In genomic region chr15:92580742-92581383, GRCm38 (mm10) we compare ENCODE assay signal across 15 mouse cellular contexts.
DNase-seq lines count a peak whose midpoint lies in the region; ATAC-seq and TF ChIP-seq lines count a peak whose summit lies in the region.
"Had no signal": no experiment of that assay in that cellular context is flagged by ENCODE, and none has a peak within 500 bp of the region (broad histone marks: within the 10 kb centered on the region; RNA-seq: fewer than 3 reads in every experiment).

No protein-coding gene starts in this region.

- WGBS in hindbrain, embryonic 13.5 days: 44% methylated on average over 9 of the region's 9 CpGs
- 81% methylated on average over 9 of the region's 9 CpGs for WGBS in hindbrain, embryonic 10.5 days
- WGBS in forebrain, embryonic 14.5 days: 27% methylated on average over 9 of the region's 9 CpGs
- 30% methylated on average over 9 of the region's 9 CpGs for WGBS in limb, embryonic 13.5 days
- WGBS in neural tube, embryonic 14.5 days: 20% methylated on average over 9 of the region's 9 CpGs
- WGBS in thymus, adult 2 months: 90% methylated on average over 9 of the region's 9 CpGs
- WGBS in liver, embryonic 11.5 days: 82% methylated on average over 9 of the region's 9 CpGs

- no peaks in the 10 kb centered on the region for H3K36me3 ChIP-seq in hindbrain, embryonic 13.5 days
- no peaks in the 10 kb centered on the region for H3K36me3 ChIP-seq in hindbrain, embryonic 10.5 days
- H3K36me3 ChIP-seq in forebrain, embryonic 14.5 days (ENCODE audit: control insufficient read depth, insufficient read depth, low read length): no peaks in the 10 kb centered on the region
- no peaks in the 10 kb centered on the region for H3K36me3 ChIP-seq in limb, embryonic 13.5 days
- H3K36me3 ChIP-seq in neural tube, embryonic 14.5 days (ENCODE audit: control insufficient read depth, insufficient read depth, low read length): no peaks in the 10 kb centered on the region
- no peaks in the 10 kb centered on the region for H3K36me3 ChIP-seq in thymus, adult 2 months (ENCODE audit: control insufficient read depth, insufficient read depth, low read length)
- no peaks in the 10 kb centered on the region for H3K36me3 ChIP-seq in liver, embryonic 11.5 days (ENCODE audit: control insufficient read depth, insufficient read depth, low read length)

- 0 out of 2 replicates have a peak overlapping the region, but pooled peaks have one; percentile 16 for H3K4me2 ChIP-seq in hindbrain, embryonic 13.5 days
- peak overlapping the region; percentile 21; the same call in 1 of the 2 replicates for H3K4me2 ChIP-seq in forebrain, embryonic 14.5 days (ENCODE audit: low read length)
- H3K4me2 ChIP-seq in limb, embryonic 13.5 days (replicated peaks): 0 out of 2 replicates have a peak overlapping the region, but pooled peaks have one; percentile 11
- H3K4me2 ChIP-seq in neural tube, embryonic 14.5 days (ENCODE audit: low read depth, low read length): peak overlapping the region; percentile 4; the same call in 1 of the 2 replicates
- H3K4me2 ChIP-seq in liver, embryonic 11.5 days: no peak overlapping the region

- H3K27me3 ChIP-seq in hindbrain, embryonic 13.5 days: 0 out of 2 replicates have a peak, but pooled peaks cover 3% of the 10 kb centered on the region
- peaks cover 3% of the 10 kb centered on the region; the same call in 1 of the 2 replicates for H3K27me3 ChIP-seq in hindbrain, embryonic 10.5 days (ENCODE audit: insufficient read depth, poor library complexity, severe bottlenecking)
- H3K27me3 ChIP-seq in forebrain, embryonic 14.5 days (replicated peaks; ENCODE audit: control insufficient read depth, insufficient read depth, low read length): no peaks in the 10 kb centered on the region
- H3K27me3 ChIP-seq in limb, embryonic 13.5 days: 0 out of 2 replicates have a peak, but pooled peaks cover 3% of the 10 kb centered on the region
- no peaks in the 10 kb centered on the region for H3K27me3 ChIP-seq in neural tube, embryonic 14.5 days (ENCODE audit: control insufficient read depth, insufficient read depth, low read length)
- H3K27me3 ChIP-seq in thymus, adult 2 months (ENCODE audit: control insufficient read depth, insufficient read depth, low read length): no peaks in the 10 kb centered on the region
- no peaks in the 10 kb centered on the region for H3K27me3 ChIP-seq in liver, embryonic 11.5 days (replicated peaks; ENCODE audit: control insufficient read depth, insufficient read depth, low read length)

- peak overlapping the region; percentile 75 for H3K27ac ChIP-seq in hindbrain, embryonic 13.5 days
- no peak overlapping the region for H3K27ac ChIP-seq in hindbrain, embryonic 10.5 days
- no peak overlapping the region; the same call in 1 of the 2 replicates for H3K27ac ChIP-seq in forebrain, embryonic 14.5 days (ENCODE audit: low read depth, low read length)
- no peak overlapping the region for H3K27ac ChIP-seq in limb, embryonic 13.5 days
- peak overlapping the region; percentile 36 for H3K27ac ChIP-seq in neural tube, embryonic 14.5 days (ENCODE audit: low read depth, low read length)
- no peak overlapping the region for H3K27ac ChIP-seq in thymus, adult 2 months (ENCODE audit: control insufficient read depth, insufficient read depth, low read length)
- H3K27ac ChIP-seq in liver, embryonic 11.5 days (ENCODE audit: low read depth, low read length): no peak overlapping the region

- H3K9me3 ChIP-seq in hindbrain, embryonic 13.5 days: no peaks in the 10 kb centered on the region
- no peaks in the 10 kb centered on the region for H3K9me3 ChIP-seq in hindbrain, embryonic 10.5 days
- no peaks in the 10 kb centered on the region for H3K9me3 ChIP-seq in forebrain, embryonic 14.5 days (replicated peaks; ENCODE audit: control insufficient read depth, low read length)
- no peaks in the 10 kb centered on the region for H3K9me3 ChIP-seq in limb, embryonic 13.5 days
- no peaks in the 10 kb centered on the region for H3K9me3 ChIP-seq in neural tube, embryonic 14.5 days (ENCODE audit: control insufficient read depth, low read length)
- H3K9me3 ChIP-seq in liver, embryonic 11.5 days (ENCODE audit: control insufficient read depth, low read length): no peaks in the 10 kb centered on the region

- H3K4me3 ChIP-seq in hindbrain, embryonic 13.5 days: no peak overlapping the region
- H3K4me3 ChIP-seq in hindbrain, embryonic 10.5 days: no peak overlapping the region
- H3K4me3 ChIP-seq in forebrain, embryonic 14.5 days (ENCODE audit: low read depth, low read length): no peak overlapping the region
- H3K4me3 ChIP-seq in limb, embryonic 13.5 days: no peak overlapping the region
- H3K4me3 ChIP-seq in neural tube, embryonic 14.5 days (ENCODE audit: low read depth, low read length): no peak overlapping the region
- H3K4me3 ChIP-seq in thymus, adult 2 months (ENCODE audit: control insufficient read depth, insufficient read depth, low read length): no peak overlapping the region
- H3K4me3 ChIP-seq in liver, embryonic 11.5 days (ENCODE audit: low read depth, low read length): no peak overlapping the region
- H3K4me3 ChIP-seq: layer of hippocampus, adult 2 months had no signal

- ATAC-seq in hindbrain, embryonic 13.5 days (ENCODE audit: low FRiP score): peak; percentile 77
- ATAC-seq in forebrain, embryonic 14.5 days: peak; percentile 76
- ATAC-seq in limb, embryonic 13.5 days (ENCODE audit: low FRiP score, low read depth): peak; percentile 32; the same call in 1 of the 2 replicates
- peak; percentile 85 for ATAC-seq in neural tube, embryonic 14.5 days (ENCODE audit: low read depth)
- ATAC-seq in liver, embryonic 11.5 days (replicated peaks; ENCODE audit: low FRiP score): no peak
- ATAC-seq: CD4-positive, CD25-positive, alpha-beta regulatory T cell, adult 4 months had no signal

- no peak overlapping the region for H3K9ac ChIP-seq in hindbrain, embryonic 13.5 days
- H3K9ac ChIP-seq in forebrain, embryonic 14.5 days (ENCODE audit: low read length): no peak overlapping the region
- H3K9ac ChIP-seq in limb, embryonic 13.5 days: no peak overlapping the region
- no peak overlapping the region for H3K9ac ChIP-seq in neural tube, embryonic 14.5 days (replicated peaks; ENCODE audit: low read depth, low read length)
- no peak overlapping the region for H3K9ac ChIP-seq in liver, embryonic 11.5 days (ENCODE audit: low read depth, low read length)

- H3K4me1 ChIP-seq in hindbrain, embryonic 13.5 days (replicated peaks): peaks cover 30% of the 10 kb centered on the region
- peaks cover 18% of the 10 kb centered on the region for H3K4me1 ChIP-seq in hindbrain, embryonic 10.5 days (replicated peaks)
- H3K4me1 ChIP-seq in forebrain, embryonic 14.5 days (ENCODE audit: control insufficient read depth, insufficient read depth, low read length): peaks cover 17% of the 10 kb centered on the region
- H3K4me1 ChIP-seq in limb, embryonic 13.5 days: peaks cover 12% of the 10 kb centered on the region
- H3K4me1 ChIP-seq in neural tube, embryonic 14.5 days (ENCODE audit: control insufficient read depth, insufficient read depth, low read length): peaks cover 8% of the 10 kb centered on the region; the same call in 1 of the 2 replicates
- no peaks in the 10 kb centered on the region for H3K4me1 ChIP-seq in thymus, adult 2 months (replicated peaks; ENCODE audit: control insufficient read depth, insufficient read depth, low read length)
- no peaks in the 10 kb centered on the region for H3K4me1 ChIP-seq in liver, embryonic 11.5 days (replicated peaks; ENCODE audit: control insufficient read depth, insufficient read depth, low read length)

- no peak for DNase-seq in hindbrain, embryonic 10.5 days (ENCODE audit: low spot score)
- DNase-seq in forebrain, embryonic 14.5 days (ENCODE audit: low spot score): peak; percentile 61
- DNase-seq in gastrocnemius, postnatal 10 days: no peak
- no peak for DNase-seq in thymus, adult 2 months
- DNase-seq in liver, embryonic 11.5 days (ENCODE audit: low spot score): no peak
- DNase-seq: adrenal gland, adult 8-10 months; cerebellum, postnatal 36 days; kidney, adult 18-20 months; liver; lung, postnatal 10 days had no signal

- TF ChIP-seq CTCF in thymus, adult 2 months (IDR thresholded peaks at IDR 0.05; ENCODE audit: borderline replicate concordance, control insufficient read depth, extremely low read depth, insufficient read depth, low read length, poor library complexity): no peak

- TF ChIP-seq POLR2A in thymus, adult 2 months (IDR thresholded peaks at IDR 0.05; ENCODE audit: control insufficient read depth, extremely low read depth, insufficient read depth, low read length, poor library complexity): no peak

Comparison
In these comparisons a context has a peak if more than half of its experiments do, and no peak if none do; other contexts are left out.
1. H3K27ac ChIP-seq: peak in hindbrain, embryonic 13.5 days (single experiment) and neural tube, embryonic 14.5 days (single experiment); none in hindbrain, embryonic 10.5 days (single experiment), forebrain, embryonic 14.5 days (single experiment), limb, embryonic 13.5 days (single experiment), thymus, adult 2 months (single experiment) and liver, embryonic 11.5 days (single experiment).